Mouse (Mus musculus) limb, embryonic 11.5 days (tissue): ENCODE measurements around the gene Tns1. TPM values are rescaled to one million over a fixed set of nuclear protein-coding genes. Genes with fewer than 3 reads are reported as not detected.
"Not testable (repeated sequence)": the region's sequence is repeated elsewhere in the genome, so short reads cannot be mapped to it uniquely, and the experiment has no call there.

ENCODE experiments used
- ATAC-seq: fragments of 200-750 bp; cut with Nextera tagmentation; 2 replicates; pipeline ENCODE4 v1.8.0; 2017; ENCODE audit warnings: low read depth; ENCODE audit not compliant: insufficient number of reproducible peaks, low FRiP score, low TSS enrichment
- DNase-seq: peaks from one replicate; pipeline ENCODE4 v3.0.0-alpha.2; 2015; ENCODE audit warnings: low spot score
- H3K27ac ChIP-seq: fragments of 300-500 bp; sonication (generic); replicated peaks from 2 replicates; pipeline ENCODE4 v1.5.1; 2014; ENCODE audit warnings: low read depth, mild to moderate bottlenecking, low read length
- H3K27me3 ChIP-seq: fragments of 300-500 bp; sonication (generic); 2 replicates; pipeline ENCODE4 v1.6.1; 2014; ENCODE audit warnings: mild to moderate bottlenecking, low read length, mixed read lengths; ENCODE audit not compliant: control insufficient read depth, insufficient read depth
- H3K36me3 ChIP-seq: fragments of 300-500 bp; sonication (generic); 2 replicates; pipeline ENCODE4 v1.6.1; 2014; ENCODE audit warnings: mild to moderate bottlenecking, low read length, moderate library complexity, mixed read lengths; ENCODE audit not compliant: control insufficient read depth, insufficient read depth
- H3K4me1 ChIP-seq: fragments of 300-500 bp; sonication (generic); 2 replicates; pipeline ENCODE4 v1.6.1; 2014; ENCODE audit warnings: low read length, mixed read lengths; ENCODE audit not compliant: control insufficient read depth, insufficient read depth
- H3K4me2 ChIP-seq: fragments of 300-500 bp; sonication (generic); 2 replicates; pipeline ENCODE4 v1.6.1; 2014; ENCODE audit warnings: low read depth, mild to moderate bottlenecking, moderate library complexity; ENCODE audit not compliant: severe bottlenecking
- H3K4me3 ChIP-seq: fragments of 300-500 bp; sonication (generic); 2 replicates; pipeline ENCODE4 v1.5.1; 2014; ENCODE audit warnings: low read depth, low read length
- H3K9ac ChIP-seq: fragments of 300-500 bp; sonication (generic); 2 replicates; pipeline ENCODE4 v1.6.1; 2014; ENCODE audit warnings: mild to moderate bottlenecking, low read length
- H3K9me3 ChIP-seq: fragments of 300-500 bp; sonication (generic); 2 replicates; pipeline ENCODE4 v1.6.1; 2016; ENCODE audit warnings: low read length; ENCODE audit not compliant: control insufficient read depth
- WGBS: fragments of 180-500 bp; shearing (Covaris S2); extraction: QIAGEN DNeasy Blood & Tissue Kit; methylation state at CpG from one replicate; pipeline ENCODE4 v1.1.7; 2014; 5-methylcytosine and 5-hydroxymethylcytosine counted together
- polyA plus RNA-seq: library from polyadenylated mRNA; unstranded; fragments of >200 nt; fragmentation: Nextera tagmentation; extraction: Ambion mirVana; gene quantifications from 2 replicates; pipeline ENCODE4 v1.2.1, GENCODE M21; 2014

The Tns1 gene
- polyA plus RNA-seq: 36.3 and 36.9 TPM in 2 replicates

DNA sequence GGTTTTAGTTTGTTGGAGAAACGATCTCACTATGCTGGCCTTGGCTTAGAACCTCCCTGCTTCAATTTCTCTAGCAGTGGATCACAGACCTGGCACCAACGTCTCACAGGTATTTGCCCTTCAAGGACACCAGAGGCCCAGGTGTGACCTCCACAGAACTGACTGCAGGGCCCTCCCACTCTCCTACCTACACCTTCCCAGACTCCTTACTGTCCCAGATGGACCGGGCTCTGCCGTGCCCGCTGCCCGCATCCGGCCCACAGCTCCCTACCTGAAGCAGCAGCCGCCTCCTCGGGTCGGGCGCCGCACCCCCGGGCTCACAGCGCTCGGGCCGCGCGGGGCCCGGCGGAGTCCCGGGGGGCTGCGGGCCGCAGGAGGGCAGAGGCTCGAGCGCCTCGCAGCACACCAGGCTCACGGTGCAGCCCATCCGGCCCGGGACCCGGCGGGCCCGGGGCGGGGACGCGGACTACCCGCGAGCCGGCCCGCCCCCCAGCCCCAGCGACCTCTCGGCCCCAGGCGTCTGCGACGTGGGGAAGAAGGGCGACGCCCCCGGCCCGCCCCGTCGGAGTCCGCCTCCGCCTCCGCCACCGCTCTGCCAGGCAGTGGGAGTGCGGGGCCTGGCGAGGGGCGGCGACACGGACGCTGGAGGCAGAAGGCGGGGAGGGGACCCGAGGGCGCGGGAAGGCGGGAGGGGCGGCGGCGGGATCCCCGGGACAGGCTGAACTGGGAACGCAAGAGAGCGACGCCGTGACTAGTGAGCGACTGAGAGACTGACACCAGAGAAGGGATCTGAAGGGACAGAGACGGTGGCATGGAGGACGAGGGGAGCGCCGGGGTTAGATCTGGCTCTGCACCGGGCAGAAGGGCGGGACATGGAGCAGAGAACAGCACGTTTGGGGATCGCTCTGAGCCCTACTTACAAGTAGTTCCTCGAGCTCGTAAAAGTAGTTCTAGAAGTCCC lies at the start of gene Tns1:
Gene Tns1, minus strand, starts transcription at position 429 of the 961 bp plus-strand sequence.
- Histone ChIP-seq H3K27ac (no peak within 1 kb of the TSS), H3K9me3 (no peaks in the 10 kb centered on the region), H3K4me2 (peak within 1 kb of the TSS; percentile 85), H3K9ac (peak within 1 kb of the TSS; percentile 58), H3K4me1 (no peaks in the 10 kb centered on the region), H3K27me3 (peaks cover 11% of the 10 kb centered on the region), H3K4me3 (peak within 1 kb of the TSS; percentile 47), H3K36me3 (no peaks in the 10 kb centered on the region)
- ATAC-seq (peak; percentile 65), DNase-seq (peak; percentile 69)
- whole genome bisulfite sequencing: under 1% methylated on average over 82 of the region's 84 CpGs

DNA sequence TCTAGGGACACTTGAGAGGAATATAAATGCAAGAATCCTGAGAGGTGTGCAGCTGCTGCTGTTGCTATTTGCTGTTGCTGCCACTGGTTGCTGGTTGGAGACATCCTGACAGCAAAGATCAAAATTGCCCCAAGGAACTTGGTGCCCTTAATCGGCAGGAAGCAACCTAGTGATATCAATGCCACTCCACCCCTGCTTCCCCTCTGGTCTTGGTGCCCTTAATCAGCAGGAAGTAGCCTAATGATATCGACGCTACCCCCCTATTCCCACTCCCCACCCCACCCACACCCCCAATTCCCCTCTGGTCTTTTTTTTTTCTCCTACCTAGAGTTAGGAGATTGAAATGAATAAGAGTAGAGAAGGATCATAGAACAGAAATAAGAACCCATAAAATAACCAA lies 48.5 kb upstream of the Tns1 start:
- ATAC-seq (no peak), DNase-seq (no peak)
- no peaks in the 10 kb centered on the region for H3K27me3 ChIP-seq
- no peaks in the 10 kb centered on the region for H3K9me3 ChIP-seq
- no peak overlapping the region for H3K4me2 ChIP-seq
- no peaks in the 10 kb centered on the region for H3K36me3 ChIP-seq
- no peak overlapping the region for H3K27ac ChIP-seq
- no peak overlapping the region for H3K9ac ChIP-seq
- 81% methylated on average over 3 of the region's 3 CpGs for WGBS
- no peaks in the 10 kb centered on the region for H3K4me1 ChIP-seq
- H3K4me3 ChIP-seq: no peak overlapping the region

DNA sequence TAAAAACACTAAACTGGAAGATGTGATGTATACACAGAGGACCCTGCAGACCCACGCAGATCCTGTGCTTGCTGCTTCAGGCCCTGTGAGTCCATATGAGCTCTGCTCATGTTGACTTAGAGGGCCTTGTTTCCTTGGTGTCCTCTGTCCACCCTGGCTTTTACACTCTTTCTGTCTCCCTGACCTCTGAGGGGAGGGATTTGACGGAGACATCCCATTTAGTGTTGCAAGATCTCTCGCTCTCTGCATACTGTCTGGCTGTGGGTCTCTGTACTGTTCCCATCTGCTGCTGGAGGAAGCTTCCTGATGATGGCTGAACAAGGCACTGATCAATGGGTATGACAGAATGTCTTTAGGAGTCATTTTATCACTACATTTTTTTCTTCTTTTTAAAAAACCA lies 45.5 kb upstream of the Tns1 start:
- Histone ChIP-seq H3K27me3 (no peaks in the 10 kb centered on the region), H3K9ac (no peak overlapping the region), H3K36me3 (no peaks in the 10 kb centered on the region), H3K4me2 (no peak overlapping the region), H3K4me3 (no peak overlapping the region), H3K4me1 (no peaks in the 10 kb centered on the region), H3K27ac (no peak overlapping the region), H3K9me3 (no peaks in the 10 kb centered on the region)
- DNase-seq (no peak), ATAC-seq (no peak)
- WGBS: 89% methylated on average over 3 of the region's 3 CpGs

DNA sequence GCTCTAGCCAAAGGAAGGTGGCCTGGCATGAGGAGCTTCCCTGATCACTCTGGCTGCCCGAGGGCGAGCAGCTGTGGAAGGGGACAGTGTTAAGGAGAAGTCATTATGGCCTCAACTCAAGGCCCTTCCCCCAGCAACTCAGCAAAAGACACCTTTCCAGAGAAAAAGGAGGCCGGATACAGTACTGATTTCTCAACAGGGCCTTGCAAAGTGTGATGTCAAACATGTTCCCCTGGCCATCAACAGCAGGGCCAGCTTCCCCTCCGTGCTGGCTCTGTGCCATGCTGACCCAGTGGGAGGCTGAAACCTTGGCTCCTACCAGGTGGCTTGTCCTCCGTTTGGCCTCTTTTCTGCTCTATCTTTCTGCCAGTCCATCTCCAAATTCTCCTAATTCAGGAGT lies 42.9 kb upstream of the Tns1 start:
- Histone ChIP-seq H3K4me1 (no peaks in the 10 kb centered on the region), H3K27me3 (no peaks in the 10 kb centered on the region), H3K9me3 (no peaks in the 10 kb centered on the region), H3K4me3 (no peak overlapping the region), H3K9ac (no peak overlapping the region), H3K4me2 (no peak overlapping the region), H3K27ac (no peak overlapping the region), H3K36me3 (no peaks in the 10 kb centered on the region)
- DNase-seq (no peak), ATAC-seq (no peak)
- 80% methylated on average over 5 of the region's 5 CpGs for WGBS

DNA sequence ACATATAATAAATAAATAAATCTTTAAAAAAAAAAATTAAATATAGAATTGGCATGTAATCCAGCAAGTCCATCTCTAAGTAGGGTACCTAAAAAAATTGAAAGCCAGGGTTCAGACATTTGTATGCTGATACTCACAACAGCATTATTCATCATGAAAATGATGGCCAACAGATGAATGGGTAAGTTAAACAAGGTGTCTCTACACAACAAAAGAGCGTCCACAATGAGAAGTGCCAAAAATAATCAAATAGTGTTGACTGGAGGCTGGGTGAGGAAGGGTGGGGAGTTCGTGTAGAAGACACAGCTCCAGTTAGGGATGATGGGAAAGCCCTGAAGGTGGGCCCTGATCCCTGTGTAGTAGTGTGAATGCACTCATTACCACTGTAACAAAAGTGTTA lies 35.8 kb upstream of the Tns1 start:
- no peaks in the 10 kb centered on the region for H3K27me3 ChIP-seq
- H3K36me3 ChIP-seq: no peaks in the 10 kb centered on the region
- no peak overlapping the region for H3K9ac ChIP-seq
- H3K27ac ChIP-seq: no peak overlapping the region
- ATAC-seq: no peak
- no peak for DNase-seq
- no peak overlapping the region for H3K4me3 ChIP-seq
- H3K4me1 ChIP-seq: no peaks in the 10 kb centered on the region
- 73% methylated on average over 2 of the region's 2 CpGs for WGBS
- H3K9me3 ChIP-seq: no peaks in the 10 kb centered on the region
- H3K4me2 ChIP-seq: no peak overlapping the region

DNA sequence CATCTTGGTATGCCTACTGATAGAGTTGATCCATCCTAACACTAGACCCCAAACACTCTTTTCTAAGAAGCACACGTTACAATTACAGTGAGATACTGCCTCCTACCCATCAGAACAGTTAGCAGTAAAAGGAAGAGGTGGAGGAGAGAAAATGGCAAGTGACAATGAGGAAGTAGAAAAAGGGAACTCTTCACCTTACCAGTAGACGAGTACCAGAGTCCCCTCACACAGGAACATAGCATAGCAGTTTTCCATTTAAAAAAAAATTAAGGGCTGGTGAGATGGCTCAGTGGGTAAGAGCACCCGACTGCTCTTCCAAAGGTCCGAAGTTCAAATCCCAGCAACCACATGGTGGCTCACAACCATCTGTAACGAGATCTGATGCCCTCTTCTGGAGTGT lies 35.4 kb upstream of the Tns1 start:
- ATAC-seq, H3K9me3 ChIP-seq, H3K4me3 ChIP-seq, H3K27ac ChIP-seq, H3K9ac ChIP-seq, H3K4me1 ChIP-seq, DNase-seq, H3K4me2 ChIP-seq, H3K27me3 ChIP-seq, H3K36me3 ChIP-seq: not testable (repeated sequence)
- WGBS: 80% methylated on average over 4 of the region's 5 CpGs

DNA sequence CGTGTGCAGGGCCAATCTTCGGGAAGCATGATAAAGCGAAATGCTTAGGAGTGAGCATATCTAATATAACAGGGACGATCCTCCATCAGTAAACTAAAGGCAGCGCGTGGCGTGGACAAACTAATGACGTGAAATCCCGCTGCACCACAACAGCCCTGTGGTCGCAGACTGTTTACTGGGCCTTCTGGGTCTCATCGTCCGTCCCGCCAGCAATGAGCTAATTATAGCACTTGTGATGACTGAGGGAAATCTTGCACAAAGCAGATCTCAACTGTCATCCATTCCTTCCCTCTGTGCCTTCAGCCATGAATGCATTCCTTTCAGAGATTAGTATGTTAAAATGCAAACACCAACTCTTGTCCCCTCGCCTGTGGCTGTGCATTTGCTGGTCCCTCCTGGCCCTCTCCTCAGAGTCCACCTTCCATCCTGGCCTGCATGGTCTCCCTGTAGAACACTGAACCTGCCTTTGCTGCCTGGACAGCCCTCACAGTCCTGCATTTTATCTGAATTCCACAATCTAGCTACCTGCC lies 32.2 kb upstream of the Tns1 start:
- H3K4me3 ChIP-seq: no peak overlapping the region
- H3K4me1 ChIP-seq: no peaks in the 10 kb centered on the region
- no peaks in the 10 kb centered on the region for H3K36me3 ChIP-seq
- WGBS: 87% methylated on average over 14 of the region's 14 CpGs
- H3K27me3 ChIP-seq: no peaks in the 10 kb centered on the region
- no peak for ATAC-seq
- H3K27ac ChIP-seq: no peak overlapping the region
- H3K4me2 ChIP-seq: no peak overlapping the region
- H3K9ac ChIP-seq: no peak overlapping the region
- no peaks in the 10 kb centered on the region for H3K9me3 ChIP-seq
- DNase-seq: no peak

DNA sequence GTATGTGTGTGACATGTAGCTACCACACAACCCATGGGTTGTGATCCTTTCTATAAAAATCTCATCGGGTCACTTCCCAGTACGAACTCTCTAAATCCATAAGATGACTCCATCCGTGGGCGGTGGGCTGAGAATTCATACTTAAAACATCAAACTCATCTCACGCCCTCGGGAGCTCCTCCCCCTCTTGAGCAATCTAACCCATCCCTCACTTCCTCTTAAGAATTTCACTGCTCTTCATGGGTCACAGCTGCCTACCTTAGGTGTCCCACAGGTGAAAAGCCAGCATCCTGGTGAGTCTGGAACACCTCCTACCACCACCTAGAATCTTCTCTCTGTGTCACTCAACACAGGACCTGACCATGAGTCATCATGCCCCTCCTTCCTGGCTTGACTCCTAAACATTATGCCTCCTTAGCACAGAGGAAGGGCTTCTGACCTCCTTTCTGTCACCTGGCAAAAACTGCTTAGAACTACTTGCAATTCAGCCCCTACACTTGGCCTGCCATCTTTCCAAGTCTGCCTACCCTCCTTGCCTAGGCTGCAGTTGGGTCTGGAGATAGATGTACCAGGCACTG lies 31.3 kb upstream of the Tns1 start:
- no peaks in the 10 kb centered on the region for H3K36me3 ChIP-seq
- 92% methylated on average over 6 of the region's 6 CpGs for WGBS
- H3K9me3 ChIP-seq: no peaks in the 10 kb centered on the region
- no peak overlapping the region for H3K27ac ChIP-seq
- ATAC-seq (no peak), DNase-seq (no peak)
- H3K9ac ChIP-seq: no peak overlapping the region
- H3K27me3 ChIP-seq: no peaks in the 10 kb centered on the region
- no peak overlapping the region for H3K4me3 ChIP-seq
- no peaks in the 10 kb centered on the region for H3K4me1 ChIP-seq
- H3K4me2 ChIP-seq: no peak overlapping the region
